Mouse (Mus musculus) forebrain, embryonic 11.5 days (tissue): ENCODE data around the gene Gtf3c6. TPM values are rescaled to one million over a fixed set of nuclear protein-coding genes. Genes with fewer than 3 reads are reported as not detected.

ENCODE experiments used
- ATAC-seq: fragments of 200-750 bp; cut with Nextera tagmentation; replicated peaks from 2 replicates; pipeline ENCODE4 v1.8.0; 2017; ENCODE audit warnings: moderate TSS enrichment; ENCODE audit not compliant: low FRiP score
- DNase-seq: peaks from one replicate; pipeline ENCODE4 v3.0.0-alpha.2; 2017; ENCODE audit warnings: low spot score
- H3K27ac ChIP-seq: fragments of 300-500 bp; sonication (generic); 2 replicates; pipeline ENCODE4 v1.5.1; 2014; ENCODE audit warnings: low read depth, low read length
- H3K27me3 ChIP-seq: fragments of 300-500 bp; sonication (generic); 2 replicates; pipeline ENCODE4 v1.6.1; 2014; ENCODE audit warnings: mild to moderate bottlenecking, low read length, mixed read lengths; ENCODE audit not compliant: control insufficient read depth, insufficient read depth
- H3K36me3 ChIP-seq: fragments of 300-500 bp; sonication (generic); 2 replicates; pipeline ENCODE4 v1.6.1; 2014; ENCODE audit warnings: mild to moderate bottlenecking, low read length, moderate library complexity, mixed read lengths; ENCODE audit not compliant: control insufficient read depth, insufficient read depth
- H3K4me1 ChIP-seq: fragments of 300-500 bp; sonication (generic); replicated peaks from 2 replicates; pipeline ENCODE4 v1.6.1; 2014; ENCODE audit warnings: low read length, mixed read lengths; ENCODE audit not compliant: control insufficient read depth, insufficient read depth
- H3K4me2 ChIP-seq: fragments of 300-500 bp; sonication (generic); 2 replicates; pipeline ENCODE4 v1.6.1; 2014; ENCODE audit warnings: low read depth, mild to moderate bottlenecking, low read length, moderate library complexity, mixed read lengths; ENCODE audit not compliant: severe bottlenecking
- H3K4me3 ChIP-seq: fragments of 300-500 bp; sonication (generic); 2 replicates; pipeline ENCODE4 v1.5.1; 2014; ENCODE audit warnings: low read depth, low read length
- H3K9ac ChIP-seq: fragments of 300-500 bp; sonication (generic); 2 replicates; pipeline ENCODE4 v1.6.1; 2014; ENCODE audit warnings: low read length
- H3K9me3 ChIP-seq: fragments of 300-500 bp; sonication (generic); 2 replicates; pipeline ENCODE4 v1.6.1; 2016; ENCODE audit warnings: low read length, mixed read lengths; ENCODE audit not compliant: control insufficient read depth
- WGBS: fragments of 180-500 bp; shearing (Covaris S2); extraction: QIAGEN DNeasy Blood & Tissue Kit; methylation state at CpG from one replicate; pipeline ENCODE4 v1.1.7; 2014; 5-methylcytosine and 5-hydroxymethylcytosine counted together
- polyA plus RNA-seq: library from polyadenylated mRNA; unstranded; fragments of >200 nt; fragmentation: Nextera tagmentation; extraction: Ambion mirVana; gene quantifications from 2 replicates; pipeline ENCODE4 v1.2.1, GENCODE M21; 2014

Gtf3c6 gene
- polyA plus RNA-seq, 1 experiment from 2014 or later = 146 TPM

DNA sequence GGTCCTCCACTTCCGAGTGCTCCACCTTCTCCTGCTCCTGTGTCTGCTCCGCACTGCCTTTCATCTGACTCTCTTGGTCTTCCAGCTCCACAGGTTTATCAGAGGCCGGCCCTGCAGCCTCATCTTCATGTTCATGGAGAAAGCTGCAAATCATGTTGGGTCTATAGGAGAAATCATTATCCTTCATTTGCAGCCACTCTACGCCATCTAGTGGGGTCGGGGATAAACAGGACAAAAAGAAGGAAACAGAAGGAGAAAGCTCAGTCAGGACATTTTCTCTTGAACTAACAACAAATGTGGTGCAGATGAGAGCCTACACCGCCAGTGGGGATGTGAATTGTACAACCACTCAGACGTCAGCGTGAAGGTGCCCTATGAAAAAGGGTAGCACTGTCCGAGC, 8.3 kb downstream of the Gtf3c6 start:
- no peak overlapping the region for H3K27ac ChIP-seq
- ATAC-seq = no peak

DNA sequence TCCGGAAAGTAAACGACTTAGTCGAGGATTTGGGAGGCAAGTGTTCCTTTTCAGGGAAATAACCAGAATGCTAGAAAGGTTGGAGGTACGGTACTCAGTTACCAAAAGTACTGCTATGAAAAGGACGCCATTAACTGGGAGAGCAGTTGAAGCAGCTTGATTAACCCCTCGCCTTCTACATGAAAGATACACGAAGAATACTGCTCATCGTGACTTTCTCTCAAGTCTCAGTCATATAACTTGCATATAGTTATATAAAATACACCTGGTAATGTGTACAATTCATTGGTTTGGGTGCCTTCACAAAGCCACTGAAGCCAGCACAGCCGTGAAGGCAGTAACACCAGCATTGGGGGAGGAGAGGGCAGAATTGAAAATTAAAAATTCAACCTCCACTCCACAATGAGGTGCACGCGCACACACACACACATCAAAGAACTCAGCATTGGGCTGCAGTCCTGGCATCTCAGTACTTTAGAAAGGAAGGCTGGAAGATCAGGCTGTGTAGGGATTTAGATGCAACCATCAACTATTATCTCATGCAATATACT, 10.7 kb downstream of the Gtf3c6 start:
- peak; percentile 57 for ATAC-seq
- DNase-seq = no peak
- peak overlapping the region; percentile 71 for H3K4me2 ChIP-seq
- H3K27me3 ChIP-seq = no peaks in the 10 kb centered on the region
- peak overlapping the region; percentile 66 for H3K9ac ChIP-seq
- H3K4me3 ChIP-seq = peak overlapping the region; percentile 66
- peaks cover 12% of the 10 kb centered on the region for H3K36me3 ChIP-seq
- 0 out of 2 replicates have a peak, but pooled peaks cover 4% of the 10 kb centered on the region for H3K4me1 ChIP-seq
- H3K9me3 ChIP-seq = no peaks in the 10 kb centered on the region
- 0 out of 2 replicates have a peak overlapping the region, but pooled peaks have one; percentile 57 for H3K27ac ChIP-seq
- 34% methylated on average over 11 of the region's 11 CpGs for WGBS

More for the DNA sequence above, 8.3 kb downstream of the Gtf3c6 start:
- H3K9ac ChIP-seq = no peak overlapping the region
- no peak for DNase-seq
- H3K4me1 ChIP-seq = 0 out of 2 replicates have a peak, but pooled peaks cover 4% of the 10 kb centered on the region
- H3K4me2 ChIP-seq = no peak overlapping the region
- no peaks in the 10 kb centered on the region for H3K27me3 ChIP-seq
- H3K36me3 ChIP-seq = peaks cover 16% of the 10 kb centered on the region
- no peak overlapping the region for H3K4me3 ChIP-seq
- no peaks in the 10 kb centered on the region for H3K9me3 ChIP-seq
- 88% methylated on average over 9 of the region's 9 CpGs for WGBS

DNA sequence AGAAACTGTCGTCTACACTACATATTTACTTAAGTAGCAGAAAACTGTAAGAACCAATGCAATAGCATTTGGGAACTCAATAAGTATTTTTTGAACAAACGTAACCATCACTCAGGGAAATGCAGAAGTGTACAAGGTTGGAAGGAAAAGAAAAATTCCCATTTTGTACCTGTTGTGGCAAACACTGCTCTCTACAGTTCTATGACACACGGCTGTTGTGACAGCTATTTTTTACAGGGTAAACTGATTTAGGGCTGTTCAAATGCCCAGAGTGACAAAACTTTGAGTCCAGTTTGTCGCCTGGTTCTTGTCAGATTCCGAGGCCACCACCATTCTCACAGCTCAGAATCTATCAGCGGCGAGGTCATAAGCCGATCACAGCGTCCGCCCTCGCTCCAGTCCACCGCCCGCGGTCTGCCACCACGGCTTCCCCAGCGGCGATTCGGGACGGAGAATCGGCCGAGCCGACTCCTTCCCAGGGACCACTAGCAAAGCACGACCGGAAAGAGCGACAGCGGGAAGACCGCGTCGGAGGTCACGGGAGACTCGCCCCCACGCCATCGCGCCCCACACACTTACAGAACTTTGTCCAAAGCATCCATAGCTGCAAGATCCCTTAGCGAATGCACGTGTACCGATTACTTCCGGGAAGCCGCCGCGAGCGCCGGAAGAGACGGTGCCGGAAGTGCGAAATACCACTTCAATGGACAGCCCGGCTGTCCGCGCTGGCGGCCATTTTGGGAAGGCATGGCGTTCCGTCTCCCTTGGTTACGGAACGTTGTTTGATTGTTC, 11.3 kb downstream of the Gtf3c6 start, which contains the start of gene Rpf2:
Gene Rpf2, minus strand, starts transcription at position 663 of the 792 bp plus-strand sequence.
- ATAC-seq (peak; percentile 92), DNase-seq (peak; percentile 91)
- WGBS = under 1% methylated on average over 54 of the region's 54 CpGs
- Histone ChIP-seq H3K27me3 (no peaks in the 10 kb centered on the region), H3K9me3 (no peaks in the 10 kb centered on the region), H3K36me3 (peaks cover 12% of the 10 kb centered on the region), H3K9ac (peak within 1 kb of the TSS; percentile 66), H3K4me3 (peak within 1 kb of the TSS; percentile 66), H3K4me1 (0 out of 2 replicates have a peak, but pooled peaks cover 4% of the 10 kb centered on the region), H3K4me2 (peak within 1 kb of the TSS; percentile 71), H3K27ac (0 out of 2 replicates have a peak within 1 kb of the TSS, but pooled peaks have one; percentile 57)

DNA sequence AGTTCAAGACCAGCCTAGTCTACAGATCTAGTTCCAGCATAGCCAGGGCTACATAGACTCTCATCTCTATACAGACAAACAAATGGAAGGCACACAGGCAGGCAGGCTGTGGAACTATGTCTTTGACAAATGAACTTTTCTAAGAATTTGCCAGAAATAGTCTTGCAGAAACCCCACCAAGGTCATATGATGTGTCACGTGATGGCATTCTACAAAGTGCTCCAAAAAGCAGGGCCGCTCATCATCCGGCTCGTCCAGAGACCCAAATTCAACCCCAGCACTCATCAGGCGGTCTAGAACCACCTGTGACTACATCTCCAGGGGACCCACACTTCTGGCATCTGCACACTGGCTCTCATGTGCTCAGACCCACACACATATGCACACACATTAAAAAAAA, 20.1 kb downstream of the Gtf3c6 start:
- Histone ChIP-seq H3K36me3 (peaks cover 5% of the 10 kb centered on the region; the same call in 1 of the 2 replicates), H3K27ac (no peak overlapping the region), H3K4me3 (no peak overlapping the region), H3K4me1 (no peaks in the 10 kb centered on the region), H3K9me3 (no peaks in the 10 kb centered on the region), H3K27me3 (no peaks in the 10 kb centered on the region), H3K4me2 (no peak overlapping the region), H3K9ac (no peak overlapping the region)
- 94% methylated on average over 5 of the region's 5 CpGs for WGBS
- DNase-seq (no peak), ATAC-seq (no peak)

DNA sequence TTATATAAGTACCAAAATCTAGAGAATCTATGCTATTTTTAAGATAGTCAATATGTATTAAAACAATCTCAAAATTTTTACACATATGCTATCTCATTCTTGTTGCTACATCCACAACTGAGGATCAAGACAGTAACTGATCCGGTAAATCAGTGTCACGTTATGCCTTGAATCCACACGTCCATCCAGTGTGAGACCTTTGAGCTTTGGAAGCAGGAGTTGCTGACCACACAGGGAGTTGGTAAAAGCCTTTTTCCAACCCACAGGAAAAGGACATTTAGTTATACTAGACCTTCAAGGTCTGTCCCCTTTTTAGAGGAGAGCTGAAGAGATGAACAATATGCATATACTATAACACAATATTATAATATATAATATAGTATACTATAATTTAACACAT, 24.7 kb downstream of the Gtf3c6 start:
- H3K4me3 ChIP-seq = no peak overlapping the region
- H3K36me3 ChIP-seq = peaks cover 2% of the 10 kb centered on the region; the same call in 1 of the 2 replicates
- no peaks in the 10 kb centered on the region for H3K9me3 ChIP-seq
- no peak overlapping the region for H3K9ac ChIP-seq
- 86% methylated on average over 3 of the region's 3 CpGs for WGBS
- no peaks in the 10 kb centered on the region for H3K4me1 ChIP-seq
- DNase-seq (no peak), ATAC-seq (no peak)
- H3K27ac ChIP-seq = no peak overlapping the region
- no peak overlapping the region for H3K4me2 ChIP-seq
- H3K27me3 ChIP-seq = no peaks in the 10 kb centered on the region

DNA sequence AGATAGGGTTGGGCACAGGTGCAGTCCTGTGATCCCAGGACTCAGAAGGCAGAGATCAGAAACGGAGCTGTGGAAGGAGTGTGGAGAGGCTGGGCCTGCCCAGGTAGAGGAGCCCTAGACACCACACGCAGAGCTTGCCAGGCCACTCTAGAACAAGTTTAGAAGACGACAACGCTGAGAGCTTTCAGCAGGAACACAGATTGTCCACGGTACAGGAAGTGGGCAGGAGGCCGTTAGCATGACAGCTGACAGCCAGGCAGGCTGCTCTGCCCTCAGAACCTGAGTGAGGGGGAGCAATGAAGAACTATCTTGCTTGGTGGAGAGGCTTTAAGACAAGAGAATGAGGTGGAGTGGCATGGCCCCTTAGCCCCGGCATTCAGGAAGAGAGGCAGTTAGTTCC, 25.5 kb downstream of the Gtf3c6 start:
- ATAC-seq (no peak), DNase-seq (no peak)
- WGBS = 92% methylated on average over 7 of the region's 7 CpGs
- Histone ChIP-seq H3K4me1 (no peaks in the 10 kb centered on the region), H3K4me3 (no peak overlapping the region), H3K4me2 (no peak overlapping the region), H3K27ac (no peak overlapping the region), H3K27me3 (no peaks in the 10 kb centered on the region), H3K9ac (no peak overlapping the region), H3K9me3 (no peaks in the 10 kb centered on the region), H3K36me3 (peaks cover 2% of the 10 kb centered on the region; the same call in 1 of the 2 replicates)

DNA sequence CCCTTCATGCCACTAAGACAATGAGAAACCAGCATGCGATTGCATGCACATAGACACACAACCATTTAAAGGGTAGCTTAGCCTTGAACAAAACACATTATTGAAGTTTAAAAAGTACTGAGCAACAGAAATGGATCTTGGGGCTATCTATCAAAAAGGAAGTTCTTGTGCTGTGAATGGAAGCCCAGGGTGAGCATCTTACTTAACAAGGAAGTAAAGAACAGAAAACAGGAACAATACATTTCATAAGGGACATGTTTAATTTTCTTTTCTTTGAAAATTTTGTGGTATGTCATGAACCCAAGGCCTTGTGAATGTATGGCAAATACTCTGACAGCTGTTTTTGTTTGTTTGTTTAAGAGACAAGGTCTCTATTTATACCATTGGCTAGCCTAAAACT, 28.2 kb downstream of the Gtf3c6 start:
- Histone ChIP-seq H3K36me3 (peaks cover 2% of the 10 kb centered on the region; the same call in 1 of the 2 replicates), H3K4me3 (no peak overlapping the region), H3K9me3 (no peaks in the 10 kb centered on the region), H3K27ac (no peak overlapping the region), H3K27me3 (no peaks in the 10 kb centered on the region), H3K4me2 (no peak overlapping the region), H3K9ac (no peak overlapping the region), H3K4me1 (no peaks in the 10 kb centered on the region)
- ATAC-seq = no peak
- 97% methylated on average over 1 of the region's 1 CpGs for WGBS
- no peak for DNase-seq

DNA sequence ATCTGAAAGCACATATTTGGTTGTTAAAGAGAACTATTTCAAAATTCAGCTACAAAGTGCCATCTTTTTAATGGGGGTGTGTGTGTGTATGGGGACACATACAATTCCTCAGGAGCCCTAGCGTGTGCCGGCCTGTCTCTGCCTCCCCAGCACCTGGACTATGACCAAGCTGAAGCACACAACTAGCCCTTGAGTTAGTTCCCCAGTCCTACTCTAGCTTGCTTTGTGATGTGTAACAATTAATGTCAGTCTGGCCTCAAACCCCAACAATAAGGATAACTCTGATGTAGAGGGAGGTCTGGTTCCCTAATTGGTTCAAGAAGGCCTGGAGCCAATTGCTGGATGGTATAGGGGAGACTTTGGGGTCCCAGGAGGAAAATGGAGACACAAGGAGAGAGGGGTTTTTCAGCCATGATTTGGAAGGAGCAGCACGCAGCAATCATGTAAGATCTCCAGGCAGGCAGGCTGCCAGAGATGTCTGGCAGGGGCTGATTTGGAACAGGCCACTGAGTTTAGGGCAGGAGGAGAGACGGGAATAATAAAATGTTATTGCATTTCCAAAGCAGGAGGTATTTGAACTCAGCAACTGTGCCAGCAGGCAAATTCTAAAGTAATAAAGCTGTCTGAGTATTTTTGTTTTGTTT, 30.1 kb downstream of the Gtf3c6 start:
- DNase-seq = no peak
- Histone ChIP-seq H3K9me3 (no peaks in the 10 kb centered on the region), H3K27me3 (no peaks in the 10 kb centered on the region), H3K27ac (no peak overlapping the region), H3K4me2 (no peak overlapping the region), H3K9ac (no peak overlapping the region), H3K36me3 (peaks cover 5% of the 10 kb centered on the region; the same call in 1 of the 2 replicates), H3K4me3 (no peak overlapping the region), H3K4me1 (no peaks in the 10 kb centered on the region)
- no peak for ATAC-seq
- WGBS = 84% methylated on average over 4 of the region's 4 CpGs
